Comparison of ENCODE assay signal across 25 mouse cellular contexts in the genomic region with DNA sequence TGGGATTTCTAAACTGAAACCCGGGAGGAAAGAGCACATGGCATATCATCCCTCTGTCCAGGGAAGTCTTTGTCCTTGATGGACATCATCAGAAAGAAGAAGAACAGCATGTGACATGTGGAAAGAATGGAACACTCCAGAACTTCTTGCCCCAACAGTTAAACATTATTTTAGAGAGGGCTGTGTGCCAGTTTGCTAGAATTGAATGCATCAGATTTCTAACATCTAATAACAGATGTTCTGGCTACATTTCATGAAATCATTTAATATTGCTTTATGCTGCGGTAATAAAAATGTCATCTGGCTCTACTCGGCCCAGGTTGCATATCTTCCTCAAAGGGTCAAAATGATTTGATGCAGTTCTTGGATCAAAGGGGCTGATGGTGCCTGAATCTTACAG.
"Had no signal": no experiment of that assay in that cellular context is flagged by ENCODE, and none has a peak within 500 bp of the region (broad histone marks: within the 10 kb centered on the region; RNA-seq: fewer than 3 reads in every experiment).

No protein-coding gene starts in this region.

- H3K27ac ChIP-seq: heart, embryonic 10.5 days; heart, embryonic 13.5 days; heart, embryonic 15.5 days; hindbrain, embryonic 13.5 days; hindbrain, embryonic 15.5 days; intestine, embryonic 15.5 days; layer of hippocampus, adult 2 months; left cerebral cortex, adult 2 months; limb, embryonic 13.5 days; liver, embryonic 13.5 days; liver, embryonic 15.5 days had no signal

- H3K9me3 ChIP-seq: heart, embryonic 10.5 days; heart, embryonic 13.5 days; heart, embryonic 15.5 days; hindbrain, embryonic 13.5 days; hindbrain, embryonic 15.5 days; intestine, embryonic 15.5 days; limb, embryonic 13.5 days; liver, embryonic 13.5 days; liver, embryonic 15.5 days had no signal

- H3K9ac ChIP-seq: heart, embryonic 13.5 days; heart, embryonic 15.5 days; hindbrain, embryonic 13.5 days; hindbrain, embryonic 15.5 days; intestine, embryonic 15.5 days; limb, embryonic 13.5 days; liver, embryonic 13.5 days; liver, embryonic 15.5 days had no signal

- H3K4me2 ChIP-seq: heart, embryonic 13.5 days; heart, embryonic 15.5 days; hindbrain, embryonic 13.5 days; hindbrain, embryonic 15.5 days; intestine, embryonic 15.5 days; limb, embryonic 13.5 days; liver, embryonic 11.5 days; liver, embryonic 13.5 days; liver, embryonic 15.5 days had no signal

- DNase-seq: gastrocnemius, postnatal 14 days; gastrocnemius, postnatal 36 days; heart, adult 18-20 months; heart, postnatal 14 days; heart, postnatal 36 days; kidney, adult 18-20 months; kidney, adult 8-10 months; kidney, postnatal 10 days; kidney, postnatal 25 days; kidney, postnatal 4 days; liver; liver, embryonic 13.5 days had no signal

- H3K27me3 ChIP-seq: heart, embryonic 13.5 days; heart, embryonic 15.5 days; hindbrain, embryonic 13.5 days; hindbrain, embryonic 15.5 days; intestine, embryonic 15.5 days; limb, embryonic 13.5 days; liver, embryonic 13.5 days; liver, embryonic 15.5 days had no signal

- H3K36me3 ChIP-seq: heart, embryonic 10.5 days; heart, embryonic 13.5 days; heart, embryonic 15.5 days; hindbrain, embryonic 13.5 days; hindbrain, embryonic 15.5 days; intestine, embryonic 15.5 days; limb, embryonic 13.5 days; liver, embryonic 13.5 days; liver, embryonic 15.5 days had no signal

- H3K4me3 ChIP-seq: heart, embryonic 10.5 days; heart, embryonic 13.5 days; heart, embryonic 15.5 days; hindbrain, embryonic 13.5 days; hindbrain, embryonic 15.5 days; intestine, embryonic 15.5 days; layer of hippocampus, adult 2 months; left cerebral cortex, adult 2 months; limb, embryonic 13.5 days; liver, embryonic 13.5 days; liver, embryonic 15.5 days had no signal

- ATAC-seq: inflammation-experienced regulatory T-cells, adult 6 months; intestine, embryonic 15.5 days; intestine, postnatal 0 days had no signal

- H3K4me1 ChIP-seq: heart, embryonic 10.5 days; heart, embryonic 13.5 days; heart, embryonic 15.5 days; hindbrain, embryonic 13.5 days; hindbrain, embryonic 15.5 days; intestine, embryonic 15.5 days; limb, embryonic 13.5 days; liver, embryonic 13.5 days; liver, embryonic 15.5 days had no signal
